Mouse (Mus musculus): ENCODE results near the gene Gtf2h3. TPM values are rescaled to one million over a fixed set of nuclear protein-coding genes. Genes with fewer than 3 reads are reported as not detected.
"Not testable (repeated sequence)": the region's sequence is repeated elsewhere in the genome, so short reads cannot be mapped to it uniquely, and the experiment has no call there.

Gene Gtf2h3
- polyA plus RNA-seq, 1 experiment from 2014 or later, result 74.9 TPM

DNA sequence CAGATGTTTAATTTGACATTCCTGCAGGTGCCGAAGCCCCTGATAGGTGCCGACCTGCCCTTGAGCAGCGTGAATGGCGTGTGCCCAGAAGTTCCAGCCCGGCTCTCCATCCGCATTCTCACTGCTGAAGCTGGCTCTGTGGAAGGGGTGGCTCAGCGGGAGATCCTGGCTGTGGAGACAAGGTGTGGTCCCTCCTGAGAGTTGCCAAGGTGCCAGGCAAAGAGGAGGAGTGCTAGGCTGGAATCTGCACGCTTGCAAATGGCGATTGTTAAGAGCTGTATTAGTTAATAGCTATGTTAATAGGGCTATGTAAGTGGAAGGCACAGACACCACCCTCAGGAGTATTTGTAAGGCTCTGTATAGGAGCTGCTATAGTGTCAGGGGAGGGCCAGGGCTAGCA lies 45.4 kb downstream of the Gtf2h3 start:
- Histone ChIP-seq H3K27me3 (ENCODE audit: control insufficient read depth, insufficient read depth, low read length) (no peaks in the 10 kb centered on the region), H3K9ac (ENCODE audit: low read depth, low read length) (no peak overlapping the region), H3K4me1 (replicated peaks; ENCODE audit: control insufficient read depth, insufficient read depth, low read length) (no peaks in the 10 kb centered on the region), H3K27ac (ENCODE audit: low read depth, low read length) (no peak overlapping the region), H3K4me3 (ENCODE audit: low read depth, low read length) (no peak overlapping the region), H3K4me2 (replicated peaks; ENCODE audit: low read depth, low read length) (no peak overlapping the region), H3K36me3 (ENCODE audit: control insufficient read depth, insufficient read depth, low read length) (no peaks in the 10 kb centered on the region), H3K9me3 (ENCODE audit: control insufficient read depth, low read length) (no peaks in the 10 kb centered on the region)
- DNase-seq (ENCODE audit: low spot score) (no peak), ATAC-seq (ENCODE audit: low FRiP score) (no peak)
- WGBS, result 93% methylated on average over 9 of the region's 9 CpGs

- Histone ChIP-seq H3K27me3 (ENCODE audit: control insufficient read depth, insufficient read depth, low read length) (no peaks in the 10 kb centered on the region), H3K9me3 (ENCODE audit: control insufficient read depth, low read length) (no peaks in the 10 kb centered on the region), H3K4me2 (replicated peaks; ENCODE audit: low read depth, low read length) (peak within 1 kb of the TSS; percentile 86), H3K9ac (ENCODE audit: low read depth, low read length) (peak within 1 kb of the TSS; percentile 91), H3K36me3 (ENCODE audit: control insufficient read depth, insufficient read depth, low read length) (no peaks in the 10 kb centered on the region; the same call in 1 of the 2 replicates), H3K4me1 (replicated peaks; ENCODE audit: control insufficient read depth, insufficient read depth, low read length) (no peaks in the 10 kb centered on the region; the same call in 1 of the 2 replicates), H3K27ac (ENCODE audit: low read depth, low read length) (peak within 1 kb of the TSS; percentile 20; the same call in 1 of the 2 replicates), H3K4me3 (ENCODE audit: low read depth, low read length) (peak within 1 kb of the TSS; percentile 100)
- peak; percentile 95 for DNase-seq (ENCODE audit: low spot score)
- under 1% methylated on average over 58 of the region's 58 CpGs for WGBS
- peak; percentile 95 for ATAC-seq (ENCODE audit: low FRiP score)
These were observed 49.8 kb downstream of the Gtf2h3 start, which contains the start of gene Atp6v0a2 for GRCm38 (mm10) chr5:124628448-124629363. TSS of gene Atp6v0a2 (plus strand) at chr5:124628576.

DNA sequence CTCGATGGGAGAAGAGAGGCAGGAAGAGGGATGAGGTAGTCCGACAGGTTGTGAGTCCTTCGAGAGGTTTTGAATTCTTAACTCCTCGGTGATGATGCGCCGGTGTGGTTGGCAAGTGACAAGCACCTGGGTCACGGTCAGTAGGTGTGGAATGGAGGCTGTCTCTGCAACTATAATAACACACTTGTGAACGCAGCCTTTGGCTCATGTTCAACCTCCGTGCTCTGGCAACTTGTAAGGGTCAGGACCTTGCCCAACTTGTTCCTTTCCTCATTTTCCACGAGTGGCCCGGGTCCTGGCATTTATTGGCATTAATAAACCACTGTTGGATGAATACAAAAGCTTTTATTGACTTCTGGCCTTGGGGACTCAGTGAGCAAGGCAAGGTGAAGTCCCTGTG lies 50.7 kb downstream of the Gtf2h3 start:
- H3K27ac ChIP-seq (ENCODE audit: low read depth, low read length), result no peak overlapping the region
- 29% methylated on average over 11 of the region's 11 CpGs for WGBS
- peak overlapping the region; percentile 91 for H3K9ac ChIP-seq (ENCODE audit: low read depth, low read length)
- peaks cover 4% of the 10 kb centered on the region for H3K36me3 ChIP-seq (ENCODE audit: control insufficient read depth, insufficient read depth, low read length)
- peak overlapping the region; percentile 100 for H3K4me3 ChIP-seq (ENCODE audit: low read depth, low read length)
- peak overlapping the region; percentile 86 for H3K4me2 ChIP-seq (replicated peaks; ENCODE audit: low read depth, low read length)
- DNase-seq (ENCODE audit: low spot score), result no peak
- no peaks in the 10 kb centered on the region; the same call in 1 of the 2 replicates for H3K4me1 ChIP-seq (replicated peaks; ENCODE audit: control insufficient read depth, insufficient read depth, low read length)
- peak; percentile 13; the same call in 1 of the 2 replicates for ATAC-seq (ENCODE audit: low FRiP score)
- no peaks in the 10 kb centered on the region for H3K27me3 ChIP-seq (ENCODE audit: control insufficient read depth, insufficient read depth, low read length)
- no peaks in the 10 kb centered on the region for H3K9me3 ChIP-seq (ENCODE audit: control insufficient read depth, low read length)

DNA sequence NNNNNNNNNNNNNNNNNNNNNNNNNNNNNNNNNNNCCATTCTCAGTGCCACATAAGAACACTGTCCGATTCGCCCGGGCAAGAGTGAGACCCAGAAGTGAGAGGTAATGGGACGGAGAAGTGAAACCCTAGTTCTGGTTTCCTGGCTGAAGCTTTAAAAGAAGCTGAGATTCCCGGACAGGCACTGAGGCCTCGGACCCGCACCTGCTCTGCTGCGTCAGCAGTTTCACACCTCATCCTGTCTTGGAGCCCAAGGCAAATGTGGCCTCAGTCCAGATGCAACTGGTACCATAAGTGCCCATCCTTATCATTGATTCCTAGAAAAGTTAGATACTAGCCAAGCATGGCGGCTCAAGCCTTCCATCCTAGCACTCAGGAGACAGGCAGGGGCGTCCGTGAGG lies 52.7 kb downstream of the Gtf2h3 start:
- Histone ChIP-seq H3K9me3 (ENCODE audit: control insufficient read depth, low read length) (no peaks in the 10 kb centered on the region), H3K4me3 (ENCODE audit: low read depth, low read length) (no peak overlapping the region), H3K36me3 (ENCODE audit: control insufficient read depth, insufficient read depth, low read length) (peaks cover 8% of the 10 kb centered on the region), H3K4me1 (replicated peaks; ENCODE audit: control insufficient read depth, insufficient read depth, low read length) (no peaks in the 10 kb centered on the region; the same call in 1 of the 2 replicates), H3K9ac (ENCODE audit: low read depth, low read length) (no peak overlapping the region), H3K27ac (ENCODE audit: low read depth, low read length) (no peak overlapping the region), H3K27me3 (ENCODE audit: control insufficient read depth, insufficient read depth, low read length) (no peaks in the 10 kb centered on the region), H3K4me2 (replicated peaks; ENCODE audit: low read depth, low read length) (no peak overlapping the region)
- 95% methylated on average over 11 of the region's 11 CpGs for WGBS
- no peak for ATAC-seq (ENCODE audit: low FRiP score)
- no peak for DNase-seq (ENCODE audit: low spot score)

GRCm38 (mm10) chr5:124632461-124632860 lies 53.5 kb downstream of the Gtf2h3 start:
- DNase-seq (ENCODE audit: low spot score), result no peak
- Histone ChIP-seq H3K9me3 (ENCODE audit: control insufficient read depth, low read length) (no peaks in the 10 kb centered on the region), H3K4me3 (ENCODE audit: low read depth, low read length) (no peak overlapping the region), H3K27me3 (ENCODE audit: control insufficient read depth, insufficient read depth, low read length) (no peaks in the 10 kb centered on the region), H3K9ac (ENCODE audit: low read depth, low read length) (no peak overlapping the region), H3K4me1 (replicated peaks; ENCODE audit: control insufficient read depth, insufficient read depth, low read length) (no peaks in the 10 kb centered on the region; the same call in 1 of the 2 replicates), H3K27ac (ENCODE audit: low read depth, low read length) (no peak overlapping the region), H3K36me3 (ENCODE audit: control insufficient read depth, insufficient read depth, low read length) (peaks cover 11% of the 10 kb centered on the region), H3K4me2 (replicated peaks; ENCODE audit: low read depth, low read length) (no peak overlapping the region)
- 80% methylated on average over 5 of the region's 5 CpGs for WGBS
- ATAC-seq (ENCODE audit: low FRiP score), result no peak

DNA sequence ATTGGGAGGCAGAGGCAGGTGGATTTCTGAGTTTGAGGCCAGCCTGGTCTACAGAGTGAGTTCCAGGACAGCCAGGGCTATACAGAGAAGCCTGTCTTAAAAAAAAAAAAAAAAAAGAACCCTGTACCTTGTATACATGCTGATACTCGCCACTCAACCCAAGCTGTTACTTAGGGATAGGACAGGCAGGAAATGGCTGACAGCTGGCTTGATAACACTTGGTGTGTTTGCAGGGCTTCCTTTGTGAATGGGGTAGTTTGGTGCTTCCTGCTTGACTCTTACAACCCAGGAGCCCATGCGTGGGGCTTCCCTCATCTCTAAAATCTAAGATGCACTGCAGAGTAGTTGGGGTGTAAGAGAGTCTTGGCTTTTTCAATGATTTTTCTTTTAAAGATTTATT lies 54.5 kb downstream of the Gtf2h3 start:
- H3K4me1 ChIP-seq (replicated peaks; ENCODE audit: control insufficient read depth, insufficient read depth, low read length), result no peaks in the 10 kb centered on the region; the same call in 1 of the 2 replicates
- ATAC-seq (ENCODE audit: low FRiP score) (no peak), DNase-seq (ENCODE audit: low spot score) (no peak)
- no peak overlapping the region for H3K4me3 ChIP-seq (ENCODE audit: low read depth, low read length)
- H3K4me2 ChIP-seq (replicated peaks; ENCODE audit: low read depth, low read length), result no peak overlapping the region
- H3K9ac ChIP-seq (ENCODE audit: low read depth, low read length), result no peak overlapping the region
- no peak overlapping the region for H3K27ac ChIP-seq (ENCODE audit: low read depth, low read length)
- H3K36me3 ChIP-seq (ENCODE audit: control insufficient read depth, insufficient read depth, low read length), result peaks cover 17% of the 10 kb centered on the region
- H3K27me3 ChIP-seq (ENCODE audit: control insufficient read depth, insufficient read depth, low read length), result no peaks in the 10 kb centered on the region
- no peaks in the 10 kb centered on the region for H3K9me3 ChIP-seq (ENCODE audit: control insufficient read depth, low read length)
- 91% methylated on average over 2 of the region's 2 CpGs for WGBS

DNA sequence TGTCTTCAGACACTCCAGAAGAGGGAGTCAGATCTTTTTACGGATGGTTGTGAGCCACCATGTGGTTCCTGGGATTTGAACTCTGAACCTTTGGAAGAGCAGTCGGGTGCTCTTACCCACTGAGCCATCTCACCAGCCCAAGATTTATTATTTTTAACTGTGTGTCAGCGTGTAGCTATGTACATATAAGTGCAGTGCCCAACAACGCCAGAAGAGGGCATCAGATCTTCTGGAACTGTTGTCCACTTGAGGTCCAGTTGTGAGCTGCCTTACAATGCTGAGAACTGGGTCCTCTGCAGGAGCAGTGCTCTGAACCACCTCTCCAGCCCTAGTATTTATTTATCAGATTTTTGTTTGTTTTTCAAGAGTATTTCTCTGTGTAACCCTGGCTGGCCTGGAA lies 56.1 kb downstream of the Gtf2h3 start:
- ATAC-seq (ENCODE audit: low FRiP score), result not testable (repeated sequence)

GRCm38 (mm10) chr5:124636139-124636538 lies 57.2 kb downstream of the Gtf2h3 start:
- Histone ChIP-seq H3K9me3 (ENCODE audit: control insufficient read depth, low read length) (no peaks in the 10 kb centered on the region), H3K4me1 (replicated peaks; ENCODE audit: control insufficient read depth, insufficient read depth, low read length) (no peaks in the 10 kb centered on the region), H3K36me3 (ENCODE audit: control insufficient read depth, insufficient read depth, low read length) (peaks cover 33% of the 10 kb centered on the region), H3K4me3 (ENCODE audit: low read depth, low read length) (no peak overlapping the region), H3K27ac (ENCODE audit: low read depth, low read length) (no peak overlapping the region), H3K27me3 (ENCODE audit: control insufficient read depth, insufficient read depth, low read length) (no peaks in the 10 kb centered on the region), H3K9ac (ENCODE audit: low read depth, low read length) (no peak overlapping the region), H3K4me2 (replicated peaks; ENCODE audit: low read depth, low read length) (no peak overlapping the region)
- WGBS, result 98% methylated on average over 3 of the region's 3 CpGs
- DNase-seq (ENCODE audit: low spot score) (no peak), ATAC-seq (ENCODE audit: low FRiP score) (no peak)

More for the DNA sequence above, 56.1 kb downstream of the Gtf2h3 start:
- H3K27me3 ChIP-seq (ENCODE audit: control insufficient read depth, insufficient read depth, low read length); H3K9ac ChIP-seq (ENCODE audit: low read depth, low read length); H3K4me1 ChIP-seq (replicated peaks; ENCODE audit: control insufficient read depth, insufficient read depth, low read length); H3K9me3 ChIP-seq (ENCODE audit: control insufficient read depth, low read length); H3K4me3 ChIP-seq (ENCODE audit: low read depth, low read length); H3K4me2 ChIP-seq (replicated peaks; ENCODE audit: low read depth, low read length); H3K27ac ChIP-seq (ENCODE audit: low read depth, low read length): not testable (repeated sequence)
- H3K36me3 ChIP-seq (ENCODE audit: control insufficient read depth, insufficient read depth, low read length), result peaks cover 27% of the 10 kb centered on the region
- peak; percentile 55 for DNase-seq (ENCODE audit: low spot score)
- 84% methylated on average over 4 of the region's 4 CpGs for WGBS

DNA sequence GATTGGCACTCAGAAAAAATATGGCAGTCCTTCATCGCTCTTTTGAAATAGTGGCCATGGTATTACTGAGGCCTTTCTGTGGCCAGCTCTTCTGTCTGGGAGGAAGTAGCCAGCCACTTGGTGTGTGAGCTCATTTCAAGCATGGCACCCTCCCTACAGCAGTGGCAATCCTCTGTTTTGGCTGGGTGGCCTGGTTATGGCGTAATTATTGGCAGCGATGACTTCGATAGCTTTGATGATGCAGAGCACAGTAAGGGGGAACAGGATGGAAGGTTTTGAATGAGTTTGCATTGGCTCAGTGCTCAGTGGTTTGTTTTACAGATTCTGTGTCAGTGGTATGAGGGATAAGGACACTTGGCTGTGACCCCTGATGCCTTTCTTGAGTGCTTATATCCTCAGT lies 57.8 kb downstream of the Gtf2h3 start:
- Histone ChIP-seq H3K4me2 (replicated peaks; ENCODE audit: low read depth, low read length) (no peak overlapping the region), H3K36me3 (ENCODE audit: control insufficient read depth, insufficient read depth, low read length) (peaks cover 38% of the 10 kb centered on the region), H3K4me3 (ENCODE audit: low read depth, low read length) (no peak overlapping the region), H3K9me3 (ENCODE audit: control insufficient read depth, low read length) (no peaks in the 10 kb centered on the region), H3K27me3 (ENCODE audit: control insufficient read depth, insufficient read depth, low read length) (no peaks in the 10 kb centered on the region), H3K4me1 (replicated peaks; ENCODE audit: control insufficient read depth, insufficient read depth, low read length) (no peaks in the 10 kb centered on the region), H3K9ac (ENCODE audit: low read depth, low read length) (no peak overlapping the region), H3K27ac (ENCODE audit: low read depth, low read length) (no peak overlapping the region)
- no peak for DNase-seq (ENCODE audit: low spot score)
- WGBS, result over 99% methylated on average over 4 of the region's 4 CpGs
- no peak for ATAC-seq (ENCODE audit: low FRiP score)

All from hindbrain, embryonic 11.5 days (tissue).